Mouse (Mus musculus) mature B cell (primary cell): ENCODE measurements around the gene Ndufs7.

Experiments used
- in situ Hi-C: fragments of 300-500 bp; cut with MboI; formaldehyde crosslinking; loops from 2 replicates; pipeline ENCODE4 v1.14.3; 2019

The Ndufs7 gene

DNA sequence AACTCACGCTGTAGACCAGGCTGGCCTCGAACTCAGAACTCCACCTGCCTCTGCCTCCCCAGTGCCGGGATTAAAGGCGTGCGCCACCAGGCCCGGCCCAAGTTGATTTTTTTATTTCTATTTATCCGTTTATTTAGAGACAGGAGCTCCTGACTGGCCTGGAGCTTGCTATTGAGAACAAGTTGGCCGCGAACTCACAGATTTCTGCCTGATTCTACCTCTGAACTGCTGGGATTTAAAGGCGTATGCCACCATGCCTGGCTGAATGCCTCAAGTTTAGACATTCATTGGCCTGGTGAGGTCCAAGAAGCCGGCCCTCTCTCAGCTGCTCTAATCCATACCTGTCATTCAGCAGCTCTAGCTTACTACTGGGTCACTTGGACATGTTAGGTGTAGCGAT is 13.2 kb downstream of the Ndufs7 start:
- in situ Hi-C loops = no loop called here

DNA sequence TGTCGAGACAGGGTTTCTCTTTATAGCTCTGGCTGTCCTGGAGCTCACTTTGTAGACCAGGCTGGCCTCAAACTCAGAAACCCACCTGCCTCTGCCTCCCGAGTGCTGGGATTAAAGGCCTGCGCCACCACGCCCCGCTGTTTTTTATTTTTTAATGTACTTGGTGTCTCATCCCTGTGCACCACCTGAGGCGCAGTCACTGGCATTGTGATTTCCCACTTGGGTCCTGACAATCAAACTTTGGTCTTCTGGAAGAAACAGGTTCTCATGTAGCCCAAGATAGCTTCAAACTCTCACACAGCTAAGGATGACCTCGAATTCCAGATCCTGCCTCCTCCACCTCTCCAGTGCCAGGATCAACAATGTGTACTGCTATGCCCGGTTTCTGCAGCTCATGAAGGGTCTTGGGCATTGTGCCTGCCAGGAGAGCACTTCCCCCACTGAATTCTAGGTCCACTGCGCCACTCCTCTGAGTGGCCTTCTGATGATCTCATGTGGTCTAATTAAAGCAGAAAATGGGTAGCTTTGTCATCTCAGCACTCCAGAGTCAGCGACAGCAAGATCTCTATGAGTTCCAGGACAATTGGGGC is 13.9 kb downstream of the Ndufs7 start:
- in situ Hi-C loops = no loop called here

DNA sequence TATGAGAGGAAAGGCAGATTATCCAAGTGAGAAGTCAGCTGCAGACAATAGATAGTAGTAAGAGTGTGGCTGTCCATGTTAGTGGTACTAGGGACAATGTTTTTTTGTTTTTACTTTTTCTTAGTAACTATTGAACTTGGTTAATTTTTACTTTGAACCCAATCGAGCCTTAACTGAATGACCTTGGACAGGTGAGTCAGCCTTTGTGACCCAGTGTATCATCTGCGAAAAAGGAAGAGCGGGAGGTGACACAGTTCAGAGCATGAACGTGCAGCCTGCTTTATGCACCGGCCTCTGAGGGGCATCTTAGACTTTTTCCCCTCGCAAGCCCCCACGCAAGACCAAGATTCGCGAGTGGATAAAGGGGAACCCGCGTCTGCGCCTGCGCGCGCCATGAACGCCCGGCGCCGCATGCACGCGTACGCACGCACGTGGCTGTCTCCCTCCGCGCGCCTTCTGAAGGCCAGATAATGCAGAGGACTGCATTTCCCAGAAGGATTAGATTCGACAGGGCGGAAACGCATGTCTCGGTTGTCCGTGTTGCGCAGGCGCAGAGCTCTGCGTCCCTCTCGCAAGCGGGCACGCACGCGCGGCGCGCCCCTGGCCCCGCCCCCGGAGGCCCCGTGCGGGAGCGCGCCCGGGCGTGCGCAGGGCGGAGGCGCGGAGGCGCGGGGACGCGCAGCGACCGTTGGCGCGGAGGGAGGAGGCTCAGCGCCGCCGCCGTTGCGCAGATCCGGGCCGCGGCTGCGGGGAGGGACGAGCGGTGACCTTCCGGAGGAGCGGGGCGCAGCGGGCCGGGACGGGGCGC is 15.6 kb downstream of the Ndufs7 start:
- in situ Hi-C loops = no loop called here

DNA sequence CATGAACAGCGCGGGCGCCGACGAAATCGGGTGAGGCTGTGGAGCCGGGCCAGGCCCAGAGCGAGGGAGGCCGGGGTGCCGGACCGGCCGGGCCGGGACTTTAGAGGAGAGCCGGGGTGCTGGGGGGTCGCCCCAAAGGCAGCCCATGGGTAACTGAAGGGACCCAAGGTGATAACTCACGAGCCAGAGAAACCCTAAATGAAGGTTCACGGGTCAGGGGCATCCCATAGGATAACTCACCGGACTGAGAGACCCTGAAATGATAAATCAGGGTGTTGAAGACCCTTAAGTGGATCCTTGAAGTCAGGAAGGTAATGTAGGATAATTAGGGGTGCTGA is 16.2 kb downstream of the Ndufs7 start:
- in situ Hi-C loops = no loop called here

DNA sequence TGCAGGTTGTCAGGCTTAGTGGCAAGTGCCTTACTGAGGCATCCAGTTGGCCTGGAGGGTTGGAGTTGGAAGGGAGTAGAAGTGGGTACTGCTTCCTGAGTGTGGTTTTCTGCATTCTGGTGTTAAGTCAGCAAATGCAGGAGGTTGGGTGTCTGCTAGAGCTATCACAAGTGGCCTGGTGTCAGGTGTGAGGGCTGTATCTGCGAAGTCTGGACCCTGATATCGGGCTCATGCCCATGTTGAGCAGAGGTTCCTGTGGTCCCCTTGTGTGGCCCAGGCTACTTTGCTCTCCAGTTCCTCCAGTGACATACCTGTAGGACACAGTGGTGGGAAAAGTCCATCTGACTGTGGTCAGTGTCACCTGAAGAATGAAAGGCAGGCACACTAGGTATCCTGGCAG is 21.2 kb downstream of the Ndufs7 start:
- in situ Hi-C loops = no loop called here

DNA sequence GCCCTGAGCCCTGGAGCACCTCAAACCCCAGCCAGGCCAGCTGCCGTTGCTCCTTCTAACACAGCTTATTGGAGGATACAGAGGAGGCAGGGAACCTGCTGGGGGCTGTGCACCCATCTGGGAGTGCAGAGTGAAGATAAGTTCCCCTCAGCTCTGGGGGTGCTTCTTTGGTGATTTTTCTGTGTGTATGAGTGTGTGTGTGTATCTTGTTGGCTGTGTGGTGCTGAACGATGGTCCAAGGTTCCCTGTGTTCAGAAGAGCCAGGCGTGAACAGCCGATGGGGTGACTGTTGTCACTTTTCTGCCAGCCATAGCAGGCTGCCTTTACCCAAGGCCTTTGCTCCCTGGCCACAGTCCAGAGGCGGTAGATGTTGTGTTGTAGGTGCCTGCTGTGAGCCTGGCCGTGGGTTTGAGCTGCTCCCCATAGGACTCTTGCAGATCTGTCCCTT is 21.8 kb downstream of the Ndufs7 start:
- in situ Hi-C loops = no loop called here

DNA sequence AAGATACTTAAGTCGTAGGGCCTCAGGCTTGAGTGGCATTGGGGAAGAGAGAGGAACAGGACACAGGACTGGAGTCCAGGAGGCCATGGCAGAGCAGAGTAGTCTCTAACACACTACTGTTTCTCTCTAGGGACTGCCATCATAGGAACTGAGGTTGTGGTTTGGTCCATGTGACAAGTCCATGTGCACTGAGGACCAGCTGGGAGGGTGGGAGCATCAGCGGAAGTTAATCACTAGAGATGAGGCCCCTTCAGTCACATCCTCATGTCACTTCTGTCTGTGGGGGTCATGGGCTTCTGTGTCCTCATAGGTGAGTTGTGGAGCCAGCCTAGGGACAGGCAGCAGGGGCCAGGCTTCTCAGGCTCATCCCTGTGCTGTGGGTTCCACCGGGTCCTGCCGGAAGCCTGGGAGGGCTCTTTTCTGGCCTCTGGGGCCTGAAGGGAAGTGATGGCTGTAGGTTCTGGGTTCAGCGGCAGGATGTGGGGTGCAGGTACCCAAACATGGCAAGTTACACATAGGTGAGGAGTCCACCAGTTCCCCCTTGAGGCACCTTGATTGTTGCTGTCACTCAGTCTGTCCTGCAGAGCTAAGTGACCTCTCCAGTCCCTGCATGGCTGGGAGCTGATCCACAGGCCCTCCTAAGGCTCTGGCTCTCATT is 22.4 kb downstream of the Ndufs7 start:
- in situ Hi-C loops = no loop called here

DNA sequence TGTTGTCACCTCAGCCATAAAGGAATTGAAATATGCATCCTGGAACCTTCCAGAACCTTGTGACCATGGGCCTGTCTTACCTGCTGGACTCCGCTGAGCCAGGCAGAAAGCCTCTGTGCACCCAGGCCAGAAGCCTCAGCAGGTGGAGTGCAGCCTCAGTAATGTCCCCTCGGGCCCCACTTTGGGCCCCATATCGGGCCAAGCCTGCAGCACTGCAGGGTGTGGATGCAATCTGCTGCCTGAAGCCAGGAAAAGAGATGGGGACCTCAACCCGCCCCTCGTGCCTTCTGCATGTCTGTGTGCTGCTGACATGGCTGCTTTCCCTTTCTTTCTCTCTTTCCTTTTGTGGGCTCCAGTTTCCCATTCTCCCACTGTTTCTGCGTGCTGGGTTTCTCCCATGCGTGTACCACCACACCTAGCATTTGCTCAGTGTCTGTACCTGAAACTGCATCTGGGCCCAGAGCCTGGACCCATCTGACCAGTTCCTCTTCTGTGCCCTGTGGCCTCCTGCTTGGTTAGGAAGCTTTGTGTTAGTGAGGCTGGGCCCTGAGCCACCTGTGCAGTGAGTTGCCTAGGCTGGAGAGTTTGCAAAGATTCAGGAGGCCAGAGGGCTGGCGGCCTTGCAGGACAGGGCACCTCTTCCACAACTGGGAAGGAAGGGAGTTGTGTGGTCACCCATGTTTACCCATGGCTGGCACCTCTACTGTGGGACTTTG is 23.1 kb downstream of the Ndufs7 start:
- in situ Hi-C loops = no loop called here

DNA sequence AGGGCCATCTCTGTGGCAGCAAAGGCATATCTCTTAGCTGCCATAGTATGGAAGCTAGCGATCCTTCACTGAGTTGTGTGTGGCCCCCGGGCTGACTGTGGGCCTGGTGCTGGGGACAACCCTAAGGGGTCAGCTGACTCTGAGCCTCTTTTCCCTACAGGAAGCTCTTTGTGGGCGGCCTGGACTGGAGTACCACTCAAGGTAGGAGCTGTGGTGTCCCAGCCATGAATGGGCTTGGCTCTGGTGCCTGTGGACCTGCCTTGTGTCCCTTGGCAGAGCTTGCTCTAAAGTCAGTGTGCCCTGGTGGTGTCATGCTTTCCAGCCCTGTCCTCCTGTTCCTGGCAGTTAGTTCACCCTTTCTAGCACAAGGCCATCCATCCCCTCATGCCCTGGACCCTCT is 24.9 kb downstream of the Ndufs7 start:
- in situ Hi-C loops = no loop called here

DNA sequence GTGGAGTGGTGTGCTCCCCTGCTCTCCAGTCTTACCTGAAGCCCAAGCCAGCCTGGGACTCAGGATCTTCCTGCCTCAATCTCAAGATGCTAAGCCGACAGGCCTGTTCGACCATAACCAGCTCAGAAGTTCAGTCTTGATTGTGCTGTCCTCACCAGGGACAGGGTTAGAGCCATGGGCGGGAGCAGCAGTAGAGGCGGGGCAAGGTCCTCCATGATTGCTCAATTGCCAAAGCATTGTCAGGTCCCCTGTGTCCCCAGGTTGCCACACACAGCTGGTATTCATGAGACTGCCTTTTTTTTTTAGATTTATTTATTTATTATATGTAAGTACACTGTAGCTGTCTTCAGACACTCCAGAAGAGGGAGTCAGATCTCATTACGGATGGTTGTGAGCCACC is 27.3 kb downstream of the Ndufs7 start:
- in situ Hi-C loops = no loop called here

DNA sequence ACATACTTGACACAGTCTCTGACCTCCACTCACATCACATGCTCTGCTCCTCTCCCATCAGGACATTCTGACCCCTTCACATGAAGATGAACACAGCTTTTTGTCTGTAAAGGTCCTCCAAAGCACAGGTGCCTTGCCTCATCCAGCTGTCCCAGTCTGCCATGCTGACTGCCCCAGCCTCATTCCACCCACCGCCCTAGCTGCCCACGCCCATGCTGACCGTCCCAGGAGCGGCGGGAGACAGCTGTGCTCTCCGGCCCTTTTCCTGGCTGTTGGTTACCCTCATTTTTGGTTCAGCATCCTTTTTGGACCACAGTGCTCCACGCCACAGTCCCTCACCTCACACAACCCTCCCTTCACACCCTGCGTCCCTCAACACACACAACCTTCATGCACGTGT is 29.5 kb downstream of the Ndufs7 start:
- in situ Hi-C loops = no loop called here

DNA sequence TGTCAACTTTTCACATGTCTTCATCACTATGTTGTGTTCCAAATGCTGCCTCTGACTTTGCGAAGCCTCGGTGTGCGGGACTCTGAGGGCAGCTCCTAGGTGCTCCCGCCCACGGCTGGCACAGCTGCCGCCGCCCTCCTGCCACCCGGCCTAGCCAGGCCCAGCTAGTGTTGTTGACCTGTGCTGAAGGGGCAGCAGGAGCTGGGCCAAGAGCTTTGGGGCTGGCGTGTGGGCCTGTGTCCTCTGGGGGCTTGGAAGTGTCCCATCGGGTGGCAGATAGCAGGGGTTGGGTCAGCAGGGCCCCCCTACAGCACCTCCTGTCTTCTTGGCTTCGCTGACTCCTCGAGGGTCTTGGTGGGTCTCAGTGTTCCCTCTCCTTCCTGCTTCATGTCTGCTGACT is 30.4 kb downstream of the Ndufs7 start:
- in situ Hi-C loops = no loop called here

DNA sequence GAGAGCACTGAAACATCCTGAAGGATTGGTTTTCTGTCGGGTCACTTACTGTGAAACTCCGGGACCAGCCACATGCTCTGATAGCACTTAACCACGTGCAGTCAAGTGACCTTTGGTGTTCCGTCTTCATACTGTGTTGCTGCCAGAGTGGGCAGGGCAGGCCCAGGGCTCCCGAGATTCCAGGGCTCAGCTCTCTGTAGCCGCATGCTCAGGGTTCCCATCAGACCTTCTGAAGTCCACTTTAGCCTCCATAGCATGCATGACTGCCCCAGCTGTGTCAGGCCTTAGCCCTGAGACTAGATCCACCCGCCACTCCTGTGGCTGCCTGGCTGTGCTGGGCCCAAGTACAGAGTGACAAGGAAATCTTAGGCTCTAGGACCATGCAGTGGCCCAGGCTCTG is 32.4 kb downstream of the Ndufs7 start:
- in situ Hi-C loops = no loop called here

DNA sequence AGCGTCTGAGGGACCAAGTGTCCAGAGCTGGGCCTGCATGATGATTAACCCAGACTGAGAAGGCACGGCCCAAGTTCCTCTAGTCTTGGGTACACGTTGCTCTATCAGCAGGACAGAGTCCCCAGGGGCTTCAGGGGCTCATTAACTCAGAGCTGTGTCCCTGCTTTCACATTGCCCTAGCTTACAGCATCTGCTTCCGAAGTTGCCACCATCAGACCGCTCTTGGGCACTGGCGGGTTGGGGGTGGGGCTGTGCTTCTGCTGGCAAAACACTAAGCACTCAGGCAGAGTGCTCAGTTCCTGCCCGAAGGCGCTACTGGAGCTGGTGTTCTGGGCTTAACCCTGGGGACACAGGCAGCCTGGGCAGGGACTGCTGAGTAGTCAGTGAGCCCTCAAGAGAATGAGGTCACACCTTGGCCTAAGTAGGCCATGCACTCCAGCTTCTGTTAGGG is 33.0 kb downstream of the Ndufs7 start:
- in situ Hi-C loops = no loop called here

DNA sequence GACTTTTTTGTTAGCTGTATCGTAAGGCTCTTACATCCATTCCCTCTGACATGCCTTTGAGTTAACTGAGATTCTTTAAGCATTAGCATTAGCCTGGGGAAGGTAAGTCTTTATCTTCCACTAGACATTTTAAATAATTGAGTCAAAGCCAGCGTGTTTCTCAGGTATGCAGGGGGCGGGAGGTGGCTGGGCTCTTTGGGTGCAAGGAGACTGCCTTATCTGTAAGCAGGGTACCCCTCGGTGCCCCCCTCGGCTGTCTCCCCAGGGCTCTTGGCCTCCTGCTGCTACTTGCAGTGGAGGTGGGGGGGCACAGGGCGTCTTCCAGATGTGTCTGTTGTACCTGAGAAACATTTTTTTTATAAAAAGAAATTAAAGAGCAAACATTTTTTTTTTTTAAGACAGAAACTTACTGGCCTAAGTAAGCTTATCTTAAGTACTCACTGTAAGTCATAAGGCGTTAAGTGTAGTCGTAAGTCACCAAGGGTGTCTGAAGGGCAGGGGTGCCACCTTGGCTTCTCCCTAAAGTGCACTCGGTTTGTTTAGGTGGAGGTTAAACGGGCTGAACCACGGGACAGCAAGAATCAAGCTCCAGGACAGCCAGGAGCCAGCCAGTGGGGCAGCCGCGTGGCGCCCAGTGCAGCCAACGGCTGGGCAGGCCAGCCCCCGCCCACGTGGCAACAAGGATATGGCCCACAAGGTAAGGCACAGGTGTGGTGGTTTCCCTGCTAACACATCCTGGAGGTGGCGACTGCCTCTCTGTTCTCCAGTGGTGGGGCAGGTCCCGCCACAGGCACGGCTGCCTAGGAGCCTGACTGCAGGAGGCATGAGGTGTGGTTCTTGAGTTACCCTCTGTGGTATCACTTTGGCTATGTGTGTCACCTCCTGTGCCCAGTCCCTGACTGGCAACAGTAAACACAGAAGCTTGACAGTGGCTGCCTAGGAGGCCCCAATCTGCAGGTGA is 33.8 kb downstream of the Ndufs7 start:
- in situ Hi-C loops = no loop called here

DNA sequence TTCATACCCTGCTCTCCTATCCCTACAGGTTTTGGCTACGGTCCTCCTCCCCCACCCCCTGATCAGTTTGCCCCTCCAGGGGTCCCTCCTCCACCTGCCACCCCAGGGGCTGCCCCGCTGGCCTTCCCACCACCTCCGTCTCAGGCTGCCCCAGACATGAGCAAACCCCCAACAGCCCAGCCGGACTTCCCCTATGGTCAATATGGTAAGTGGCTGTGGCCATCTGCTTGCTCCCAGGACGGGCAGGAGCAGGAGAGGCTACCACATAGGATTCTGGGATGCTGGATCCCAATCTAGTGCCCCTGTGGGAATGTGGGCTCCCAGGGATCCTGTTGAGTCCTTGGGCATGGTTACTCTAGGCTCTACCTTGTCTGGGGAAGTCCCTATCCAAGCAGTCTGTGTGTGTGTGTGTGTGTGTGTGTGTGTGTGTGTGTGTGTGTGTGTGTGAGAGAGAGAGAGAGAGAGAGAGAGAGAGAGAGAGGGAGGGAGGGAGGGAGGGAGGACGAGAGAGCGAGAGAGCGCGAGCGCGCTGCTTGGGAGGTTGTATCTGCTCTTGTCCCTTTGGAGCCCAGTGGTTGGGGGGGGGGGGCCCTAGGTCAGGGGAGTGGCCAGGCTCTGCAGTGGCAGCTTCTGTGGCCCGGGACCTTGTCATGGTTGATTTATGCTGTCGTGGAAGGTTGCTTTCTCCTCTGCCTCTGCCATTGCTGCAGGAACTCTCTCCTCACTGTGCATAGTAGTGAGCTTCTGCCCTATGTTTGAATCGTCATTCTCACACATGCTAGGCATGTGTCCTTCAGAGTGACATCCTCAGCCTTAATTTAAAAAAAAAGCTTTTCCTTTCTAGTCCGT is 36.5 kb downstream of the Ndufs7 start:
- in situ Hi-C loops = no loop called here

DNA sequence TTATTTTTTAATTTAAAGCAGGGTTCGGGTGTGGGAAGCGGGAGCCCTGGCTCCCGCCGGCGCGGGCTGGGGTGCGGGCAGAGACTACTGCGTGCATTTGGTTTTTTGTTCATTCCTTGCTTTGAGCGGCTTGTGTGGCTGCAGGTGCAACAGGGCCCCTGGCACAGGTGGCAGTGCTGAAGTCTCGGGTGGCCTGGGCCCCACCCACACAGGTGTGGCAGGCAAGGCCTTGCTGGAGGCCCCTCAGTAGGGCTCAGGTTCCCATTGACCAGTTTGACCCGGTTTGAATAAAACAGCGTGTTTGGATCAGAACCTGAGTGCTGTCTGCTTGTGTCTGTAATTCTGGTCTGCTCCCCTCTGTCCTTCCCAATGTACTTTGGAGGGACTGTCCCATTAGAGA is 39.2 kb downstream of the Ndufs7 start:
- in situ Hi-C loops = no loop called here

DNA sequence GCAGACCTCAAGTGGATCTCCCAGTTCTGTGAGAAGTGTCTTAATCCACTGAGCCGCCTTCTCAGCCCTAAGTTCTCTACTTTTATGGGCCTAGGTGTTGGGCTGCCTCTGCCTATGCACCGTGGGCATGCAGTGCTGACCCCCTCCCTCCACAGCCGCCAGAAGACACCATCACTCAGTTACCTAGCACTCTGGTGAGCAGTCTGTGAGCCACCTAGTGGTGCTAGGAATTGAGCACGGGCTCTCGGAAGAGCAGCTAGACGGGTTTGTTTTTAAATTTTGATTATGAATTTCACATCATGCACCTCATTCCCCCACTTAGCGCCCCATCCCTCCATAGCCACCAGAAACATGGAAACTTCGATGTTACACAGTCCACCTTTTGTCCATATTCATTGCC is 39.7 kb downstream of the Ndufs7 start:
- in situ Hi-C loops = no loop called here

DNA sequence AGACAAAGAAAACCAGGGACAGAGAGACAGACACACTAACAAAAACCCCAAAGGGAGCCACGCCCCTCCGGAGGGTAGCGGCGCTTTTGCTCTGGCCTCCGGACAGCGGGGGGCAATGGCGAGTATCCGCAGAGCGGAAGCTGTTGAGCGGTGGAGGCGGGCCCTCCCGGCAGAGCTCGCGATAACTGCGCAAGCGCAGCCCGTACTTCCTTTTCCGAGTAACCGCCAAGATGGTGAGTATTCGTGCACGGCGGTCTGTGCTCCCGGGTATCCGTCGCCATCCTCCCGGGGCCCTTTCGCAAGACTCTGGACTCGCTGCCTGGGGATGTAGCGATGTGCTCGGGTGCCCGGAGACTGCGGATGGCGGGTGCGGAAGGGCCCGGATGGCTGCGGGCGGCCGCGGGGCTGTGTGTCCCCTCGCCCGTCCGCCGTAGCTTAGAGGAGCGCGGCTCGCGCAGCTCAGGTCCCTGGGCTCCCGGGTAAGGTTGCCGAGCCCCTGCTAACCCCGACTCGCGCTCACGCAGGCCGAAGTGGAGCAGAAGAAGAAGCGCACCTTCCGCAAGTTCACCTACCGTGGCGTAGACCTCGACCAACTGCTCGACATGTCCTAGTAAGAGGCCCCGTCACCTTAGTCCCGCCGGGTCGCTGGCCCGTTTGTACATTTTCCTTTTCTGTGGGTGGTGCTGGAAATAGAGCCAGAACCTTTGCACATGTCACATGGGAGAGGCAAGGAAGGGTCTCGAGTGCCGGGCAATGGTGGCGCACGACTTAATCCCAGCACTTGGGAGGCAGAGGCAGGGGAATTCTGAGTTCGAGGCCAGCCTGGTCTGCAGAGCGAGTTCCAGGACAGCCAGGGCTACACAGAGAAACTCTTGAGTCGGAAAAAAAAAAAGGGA is 43.6 kb downstream of the Ndufs7 start, which contains the start of gene Rps15:
Gene Rps15 (plus strand): TSS at position 203 of the 896 bp plus-strand sequence.
- in situ Hi-C loops = no loop called here
